Mouse (Mus musculus) midbrain, embryonic 15.5 days (tissue): ENCODE results near the gene Pakap. TPM values are rescaled to one million over a fixed set of nuclear protein-coding genes. Genes with fewer than 3 reads are reported as not detected.
A peak's percentile ranks its signal among the peaks of the same experiment; 100 is the strongest.

Experiments used
- ATAC-seq: fragments of 200-750 bp; cut with Nextera tagmentation; replicated peaks from 2 replicates; pipeline ENCODE4 v1.8.0; 2017; ENCODE audit warnings: moderate TSS enrichment
- H3K27ac ChIP-seq: fragments of 300-500 bp; sonication (generic); 2 replicates; pipeline ENCODE4 v1.5.1; 2015; ENCODE audit warnings: mild to moderate bottlenecking, inconsistent platforms
- H3K27me3 ChIP-seq: fragments of 300-500 bp; sonication (generic); replicated peaks from 2 replicates; pipeline ENCODE4 v1.6.1; 2015; ENCODE audit warnings: inconsistent platforms
- H3K36me3 ChIP-seq: fragments of 300-500 bp; sonication (generic); replicated peaks from 2 replicates; pipeline ENCODE4 v1.6.1; 2015; ENCODE audit warnings: inconsistent platforms
- H3K4me1 ChIP-seq: fragments of 300-500 bp; sonication (generic); 2 replicates; pipeline ENCODE4 v1.6.1; 2015; ENCODE audit warnings: inconsistent platforms
- H3K4me2 ChIP-seq: fragments of 300-500 bp; sonication (generic); 2 replicates; pipeline ENCODE4 v1.6.1; 2015; ENCODE audit warnings: inconsistent platforms, mild to moderate bottlenecking, moderate library complexity
- H3K4me3 ChIP-seq: fragments of 300-500 bp; sonication (generic); 2 replicates; pipeline ENCODE4 v1.5.1; 2015; ENCODE audit warnings: mild to moderate bottlenecking, inconsistent platforms
- H3K9ac ChIP-seq: fragments of 300-500 bp; sonication (generic); 2 replicates; pipeline ENCODE4 v1.6.1; 2015; ENCODE audit warnings: mild to moderate bottlenecking, inconsistent platforms
- H3K9me3 ChIP-seq: fragments of 300-500 bp; sonication (generic); 2 replicates; pipeline ENCODE4 v1.6.1; 2016; ENCODE audit warnings: inconsistent platforms
- WGBS: fragments of 180-500 bp; shearing (Covaris S2); methylation state at CpG from one replicate; pipeline ENCODE4 v1.1.7; 2015; ENCODE audit warnings: mixed read lengths; 5-methylcytosine and 5-hydroxymethylcytosine counted together
- polyA plus RNA-seq: library from polyadenylated mRNA; unstranded; fragments of >200 nt; fragmentation: Nextera tagmentation; extraction: Ambion mirVana; gene quantifications from 2 replicates; pipeline ENCODE4 v1.2.1, GENCODE M21; 2015

Gene Pakap
- polyA plus RNA-seq, 1 experiment from 2014 or later = 10.9 TPM

DNA sequence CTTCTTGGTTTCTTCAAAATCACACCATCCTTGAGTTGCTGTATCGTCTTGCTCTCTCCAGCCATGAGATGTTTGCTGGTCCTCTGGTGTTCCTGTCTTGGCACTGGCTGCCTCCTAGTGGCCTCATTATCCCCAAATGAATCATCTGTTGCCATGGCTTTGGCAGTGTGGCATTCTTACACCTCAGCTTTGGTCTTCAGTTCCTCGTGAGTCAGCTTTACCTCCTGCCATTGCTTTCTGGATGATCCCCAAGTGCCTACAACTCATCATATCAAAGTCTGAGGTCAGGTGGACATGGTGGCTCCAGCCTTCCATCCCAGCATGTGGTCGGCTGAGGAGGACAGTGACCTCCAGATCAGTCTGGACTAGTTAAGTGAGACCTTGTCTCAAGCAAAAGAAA lies 98.1 kb downstream of the Pakap start:
- H3K27ac ChIP-seq = no peak overlapping the region
- WGBS = 87% methylated on average over 3 of the region's 3 CpGs
- ATAC-seq = no peak

GRCm38 (mm10) chr4:57670813-57671469 lies 103.0 kb downstream of the Pakap start:
- no peak for ATAC-seq
- Histone ChIP-seq H3K9ac (no peak overlapping the region), H3K4me3 (no peak overlapping the region), H3K36me3 (no peaks in the 10 kb centered on the region), H3K4me2 (no peak overlapping the region), H3K27ac (no peak overlapping the region), H3K4me1 (0 out of 2 replicates have a peak, but pooled peaks cover 6% of the 10 kb centered on the region), H3K27me3 (no peaks in the 10 kb centered on the region), H3K9me3 (no peaks in the 10 kb centered on the region)
- whole genome bisulfite sequencing = 77% methylated on average over 7 of the region's 7 CpGs

More for the DNA sequence above, 98.1 kb downstream of the Pakap start:
- Histone ChIP-seq H3K9ac (no peak overlapping the region), H3K4me3 (no peak overlapping the region), H3K4me1 (no peaks in the 10 kb centered on the region; the same call in 1 of the 2 replicates), H3K27me3 (no peaks in the 10 kb centered on the region), H3K36me3 (no peaks in the 10 kb centered on the region), H3K9me3 (no peaks in the 10 kb centered on the region), H3K4me2 (no peak overlapping the region)

GRCm38 (mm10) chr4:57672541-57672940 lies 104.6 kb downstream of the Pakap start:
- H3K4me2 ChIP-seq = no peak overlapping the region
- no peaks in the 10 kb centered on the region for H3K27me3 ChIP-seq
- no peaks in the 10 kb centered on the region for H3K36me3 ChIP-seq
- no peaks in the 10 kb centered on the region for H3K9me3 ChIP-seq
- no peak overlapping the region for H3K9ac ChIP-seq
- ATAC-seq = no peak
- 0 out of 2 replicates have a peak, but pooled peaks cover 6% of the 10 kb centered on the region for H3K4me1 ChIP-seq
- H3K27ac ChIP-seq = no peak overlapping the region
- 82% methylated on average over 4 of the region's 4 CpGs for WGBS
- no peak overlapping the region for H3K4me3 ChIP-seq

DNA sequence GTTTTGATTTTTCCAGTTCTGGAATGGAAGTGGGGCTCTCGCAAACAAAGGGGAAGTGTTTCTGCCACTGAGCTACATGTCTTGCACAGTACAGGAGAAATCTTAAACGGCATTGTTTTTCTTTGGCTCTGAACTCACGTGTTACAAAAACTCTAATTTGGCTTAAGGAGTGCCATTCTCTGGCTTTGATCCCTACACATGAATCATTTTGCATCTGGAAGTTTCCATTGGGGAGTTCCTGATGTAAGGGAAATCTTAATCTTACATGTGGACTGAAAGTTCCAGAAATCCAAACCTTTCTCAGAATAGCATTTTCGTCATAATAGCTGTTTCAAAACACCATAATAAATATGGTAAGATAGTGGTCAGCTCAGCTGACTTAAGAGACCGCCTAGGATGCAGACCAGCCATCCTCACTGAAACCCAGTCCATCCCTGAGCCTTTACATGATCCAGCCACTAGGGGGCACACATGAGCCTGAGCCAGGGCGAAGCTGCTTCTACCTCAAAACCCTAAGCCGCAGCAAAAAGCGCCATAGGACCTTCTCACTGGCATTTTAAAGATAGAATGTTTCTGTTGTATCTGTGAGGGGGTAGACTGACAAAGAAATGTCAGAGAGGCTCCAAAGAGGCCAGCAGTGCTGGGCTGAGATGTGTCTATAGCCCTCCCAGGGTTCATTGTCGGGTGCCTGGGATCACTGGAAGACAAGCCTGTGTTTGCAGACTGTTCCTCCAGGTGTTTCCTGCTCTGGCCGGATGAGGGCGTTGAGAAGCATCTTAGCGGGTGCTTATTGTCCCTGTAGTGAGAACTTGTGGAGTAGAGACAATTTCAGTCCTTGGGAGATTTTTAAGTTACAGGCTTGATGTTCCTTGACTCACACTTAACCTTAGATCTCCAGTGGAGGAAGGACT lies 105.3 kb downstream of the Pakap start:
- H3K27me3 ChIP-seq = no peaks in the 10 kb centered on the region
- H3K27ac ChIP-seq = no peak overlapping the region
- no peaks in the 10 kb centered on the region for H3K36me3 ChIP-seq
- 14% methylated on average over 12 of the region's 12 CpGs for WGBS
- H3K9ac ChIP-seq = no peak overlapping the region
- 0 out of 2 replicates have a peak overlapping the region, but pooled peaks have one; percentile 10 for H3K4me3 ChIP-seq
- H3K4me2 ChIP-seq = peak overlapping the region; percentile 40
- H3K4me1 ChIP-seq = 0 out of 2 replicates have a peak, but pooled peaks cover 6% of the 10 kb centered on the region
- peak; percentile 69 for ATAC-seq
- H3K9me3 ChIP-seq = no peaks in the 10 kb centered on the region

DNA sequence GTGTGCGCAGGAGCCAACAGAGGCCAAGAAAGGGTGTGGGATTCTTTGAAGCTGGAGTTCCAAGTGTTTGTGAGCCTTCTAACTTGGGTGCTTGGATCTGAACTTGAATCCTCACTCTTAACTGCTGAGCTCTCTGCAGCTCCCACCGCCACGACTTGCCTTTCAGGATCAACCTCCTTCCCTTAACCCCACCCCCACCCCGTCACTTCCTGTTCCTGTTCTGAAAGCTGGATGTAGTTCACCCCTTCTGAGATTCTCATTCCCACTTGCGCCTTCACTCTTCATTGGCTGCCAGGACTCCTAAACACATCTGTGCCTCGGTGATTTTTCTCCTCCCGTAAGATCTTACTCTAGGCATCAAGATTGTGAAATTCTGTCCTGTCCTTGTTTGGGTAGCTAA lies 106.4 kb downstream of the Pakap start:
- Histone ChIP-seq H3K27ac (no peak overlapping the region), H3K4me2 (no peak overlapping the region), H3K9ac (no peak overlapping the region), H3K9me3 (no peaks in the 10 kb centered on the region), H3K4me1 (0 out of 2 replicates have a peak, but pooled peaks cover 6% of the 10 kb centered on the region), H3K4me3 (no peak overlapping the region), H3K27me3 (no peaks in the 10 kb centered on the region), H3K36me3 (no peaks in the 10 kb centered on the region)
- WGBS = 75% methylated on average over 7 of the region's 7 CpGs
- no peak for ATAC-seq

- WGBS = 3% methylated on average over 13 of the region's 13 CpGs
- Histone ChIP-seq H3K27me3 (no peaks in the 10 kb centered on the region), H3K27ac (no peak overlapping the region), H3K4me3 (no peak overlapping the region), H3K4me2 (peak overlapping the region; percentile 32), H3K4me1 (0 out of 2 replicates have a peak, but pooled peaks cover 6% of the 10 kb centered on the region), H3K36me3 (no peaks in the 10 kb centered on the region), H3K9me3 (no peaks in the 10 kb centered on the region), H3K9ac (no peak overlapping the region)
- ATAC-seq = 0 out of 2 replicates have a peak, but pooled peaks have one; percentile 40
Measured at GRCm38 (mm10) chr4:57675387-57675786, 107.4 kb downstream of the Pakap start.

DNA sequence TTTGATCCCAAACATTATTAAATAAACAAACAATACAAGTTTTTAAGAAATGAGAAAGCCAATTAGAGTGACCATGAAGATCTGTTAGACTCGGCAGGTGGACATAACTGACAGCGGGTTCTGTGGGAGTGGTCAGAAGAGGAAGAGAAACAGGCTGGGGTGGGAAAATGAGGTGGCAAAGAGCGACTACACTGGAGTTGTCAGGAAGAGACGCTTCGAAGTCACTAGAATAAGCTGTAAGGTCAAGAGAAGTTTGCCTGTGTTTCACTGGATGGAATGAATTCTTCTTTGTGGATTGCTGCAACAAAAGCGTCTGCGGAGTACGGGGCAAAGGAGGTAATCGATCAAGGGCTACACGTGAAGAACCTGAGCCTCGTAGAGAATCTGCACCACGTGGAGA lies 109.9 kb downstream of the Pakap start:
- ATAC-seq = no peak
- Histone ChIP-seq H3K27me3 (no peaks in the 10 kb centered on the region), H3K9ac (no peak overlapping the region), H3K4me2 (no peak overlapping the region), H3K36me3 (no peaks in the 10 kb centered on the region), H3K9me3 (no peaks in the 10 kb centered on the region), H3K4me1 (peaks cover 6% of the 10 kb centered on the region; the same call in 1 of the 2 replicates), H3K4me3 (no peak overlapping the region), H3K27ac (no peak overlapping the region)
- WGBS = 84% methylated on average over 12 of the region's 12 CpGs

DNA sequence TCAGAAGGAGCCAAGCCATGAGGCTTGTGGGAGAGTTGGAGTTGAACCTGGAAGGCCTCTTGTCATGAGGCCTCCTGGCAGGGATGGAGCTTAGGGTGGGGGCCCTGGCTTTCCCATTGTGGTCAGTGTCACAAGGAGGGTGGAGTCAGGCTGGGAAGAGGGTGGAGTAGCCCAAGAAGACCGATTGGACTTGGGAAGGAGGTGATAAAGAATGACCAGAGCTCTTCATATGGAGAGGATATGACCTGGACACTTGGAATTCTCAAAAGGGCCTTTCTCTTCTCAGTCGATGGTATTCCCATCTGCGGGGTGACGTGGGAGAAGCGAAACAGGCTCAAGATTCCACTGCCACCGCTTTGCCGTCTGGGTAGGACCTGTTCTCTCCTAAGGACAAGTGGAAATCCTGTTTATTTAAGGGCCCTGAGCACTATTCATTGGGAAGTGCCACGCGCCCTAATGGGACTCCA lies 111.0 kb downstream of the Pakap start:
- Histone ChIP-seq H3K9ac (no peak overlapping the region), H3K4me2 (no peak overlapping the region), H3K27me3 (no peaks in the 10 kb centered on the region), H3K27ac (no peak overlapping the region), H3K4me3 (no peak overlapping the region), H3K36me3 (no peaks in the 10 kb centered on the region), H3K4me1 (peaks cover 4% of the 10 kb centered on the region; the same call in 1 of the 2 replicates), H3K9me3 (no peaks in the 10 kb centered on the region)
- 88% methylated on average over 9 of the region's 9 CpGs for WGBS
- ATAC-seq = no peak

GRCm38 (mm10) chr4:57680186-57680585 lies 112.2 kb downstream of the Pakap start:
- H3K27ac ChIP-seq = no peak overlapping the region
- no peak overlapping the region for H3K9ac ChIP-seq
- no peaks in the 10 kb centered on the region for H3K36me3 ChIP-seq
- 52% methylated on average over 12 of the region's 12 CpGs for WGBS
- no peaks in the 10 kb centered on the region for H3K9me3 ChIP-seq
- H3K4me3 ChIP-seq = no peak overlapping the region
- no peaks in the 10 kb centered on the region for H3K27me3 ChIP-seq
- H3K4me2 ChIP-seq = no peak overlapping the region
- H3K4me1 ChIP-seq = peaks cover 2% of the 10 kb centered on the region; the same call in 1 of the 2 replicates
- ATAC-seq = no peak

GRCm38 (mm10) chr4:57681511-57681910 lies 113.5 kb downstream of the Pakap start:
- H3K36me3 ChIP-seq = no peaks in the 10 kb centered on the region
- no peak overlapping the region for H3K4me2 ChIP-seq
- no peaks in the 10 kb centered on the region for H3K9me3 ChIP-seq
- no peak overlapping the region for H3K9ac ChIP-seq
- WGBS = 46% methylated on average over 12 of the region's 12 CpGs
- H3K4me1 ChIP-seq = no peaks in the 10 kb centered on the region; the same call in 1 of the 2 replicates
- H3K27me3 ChIP-seq = no peaks in the 10 kb centered on the region
- H3K27ac ChIP-seq = no peak overlapping the region
- ATAC-seq = 0 out of 2 replicates have a peak, but pooled peaks have one; percentile 17
- H3K4me3 ChIP-seq = no peak overlapping the region

GRCm38 (mm10) chr4:57682341-57682740 lies 114.4 kb downstream of the Pakap start:
- no peak for ATAC-seq
- Histone ChIP-seq H3K4me1 (no peaks in the 10 kb centered on the region; the same call in 1 of the 2 replicates), H3K27me3 (no peaks in the 10 kb centered on the region), H3K4me3 (no peak overlapping the region), H3K27ac (no peak overlapping the region), H3K9me3 (no peaks in the 10 kb centered on the region), H3K9ac (no peak overlapping the region), H3K4me2 (no peak overlapping the region), H3K36me3 (no peaks in the 10 kb centered on the region)
- WGBS = 95% methylated on average over 2 of the region's 2 CpGs

GRCm38 (mm10) chr4:57682944-57683343 lies 115.0 kb downstream of the Pakap start:
- Histone ChIP-seq H3K27me3 (no peaks in the 10 kb centered on the region), H3K4me2 (no peak overlapping the region), H3K4me3 (no peak overlapping the region), H3K27ac (no peak overlapping the region), H3K36me3 (no peaks in the 10 kb centered on the region), H3K4me1 (no peaks in the 10 kb centered on the region; the same call in 1 of the 2 replicates), H3K9me3 (no peaks in the 10 kb centered on the region), H3K9ac (no peak overlapping the region)
- 90% methylated on average over 11 of the region's 11 CpGs for WGBS
- ATAC-seq = no peak
